Mouse (Mus musculus): ENCODE data around the gene Zswim8.

Gene Zswim8

GRCm38 (mm10) chr14:20707201-20708190 is at the start of gene Zswim8:
Gene Zswim8, plus strand, starts transcription at chr14:20707552.
- peak; percentile 87 for DNase-seq

- no peak for DNase-seq
Measured at GRCm38 (mm10) chr14:20658326-20658725, 49.0 kb upstream of the Zswim8 start.

GRCm38 (mm10) chr14:20658902-20659301 is 48.5 kb upstream of the Zswim8 start:
- DNase-seq, result no peak

- DNase-seq, result no peak
Measured at GRCm38 (mm10) chr14:20659687-20660086, 47.7 kb upstream of the Zswim8 start.

- DNase-seq, result peak; percentile 90
Measured at GRCm38 (mm10) chr14:20660827-20661660, 46.3 kb upstream of the Zswim8 start.

- DNase-seq, result no peak
Measured at GRCm38 (mm10) chr14:20661661-20662331, 45.6 kb upstream of the Zswim8 start.

- no peak for DNase-seq
Measured at GRCm38 (mm10) chr14:20662740-20663139, 44.6 kb upstream of the Zswim8 start.

- no peak for DNase-seq
Measured at GRCm38 (mm10) chr14:20663601-20664000, 43.8 kb upstream of the Zswim8 start.

- DNase-seq, result no peak
Measured at GRCm38 (mm10) chr14:20664436-20664835, 42.9 kb upstream of the Zswim8 start.

GRCm38 (mm10) chr14:20667469-20667868 is 39.9 kb upstream of the Zswim8 start:
- DNase-seq, result no peak

GRCm38 (mm10) chr14:20668154-20668810 is 39.1 kb upstream of the Zswim8 start, which contains the start of gene Synpo2l:
Gene Synpo2l, minus strand, starts transcription at chr14:20668354.
- no peak for DNase-seq

- no peak for DNase-seq
Measured at GRCm38 (mm10) chr14:20672990-20673389, 34.4 kb upstream of the Zswim8 start.

- DNase-seq, result no peak
Measured at GRCm38 (mm10) chr14:20673735-20674063, 33.7 kb upstream of the Zswim8 start.

- peak; percentile 100 for DNase-seq
Measured at GRCm38 (mm10) chr14:20674064-20674833, 33.1 kb upstream of the Zswim8 start, which contains the start of gene Sec24c. Gene Sec24c, plus strand, starts transcription at chr14:20674308.

GRCm38 (mm10) chr14:20677906-20678305 is 29.4 kb upstream of the Zswim8 start:
- no peak for DNase-seq

GRCm38 (mm10) chr14:20681742-20682141 is 25.6 kb upstream of the Zswim8 start:
- no peak for DNase-seq

- DNase-seq, result no peak
Measured at GRCm38 (mm10) chr14:20682498-20682897, 24.9 kb upstream of the Zswim8 start.

- DNase-seq, result no peak
Measured at GRCm38 (mm10) chr14:20686576-20686975, 20.8 kb upstream of the Zswim8 start.

- no peak for DNase-seq
Measured at GRCm38 (mm10) chr14:20689009-20689408, 18.3 kb upstream of the Zswim8 start.

GRCm38 (mm10) chr14:20691772-20692171 is 15.6 kb upstream of the Zswim8 start:
- DNase-seq, result no peak

GRCm38 (mm10) chr14:20693589-20694101 is 13.7 kb upstream of the Zswim8 start:
- DNase-seq, result no peak

All from right cerebral cortex, postnatal 14 days (tissue).